Mouse (Mus musculus): ENCODE measurements around the gene Manba. TPM values are rescaled to one million over a fixed set of nuclear protein-coding genes. Genes with fewer than 3 reads are reported as not detected.
A peak's percentile ranks its signal among the peaks of the same experiment; 100 is the strongest.

The Manba gene
- polyA plus RNA-seq, 1 experiment from 2014 or later = 20.1 TPM

GRCm38 (mm10) chr3:135607660-135608473, 122.5 kb downstream of the Manba start:
- 79% methylated on average over 24 of the region's 24 CpGs for WGBS
- no peak overlapping the region for H3K4me2 ChIP-seq (ENCODE audit: low read depth, low read length)
- H3K4me3 ChIP-seq (ENCODE audit: low read length) = no peak overlapping the region
- peak overlapping the region; percentile 17; the same call in 1 of the 2 replicates for H3K27ac ChIP-seq (ENCODE audit: low read length)
- H3K4me1 ChIP-seq (ENCODE audit: control insufficient read depth, insufficient read depth, low read length) = peaks cover 5% of the 10 kb centered on the region; the same call in 1 of the 2 replicates
- H3K9me3 ChIP-seq (ENCODE audit: control insufficient read depth, low read length) = no peaks in the 10 kb centered on the region
- H3K27me3 ChIP-seq (replicated peaks; ENCODE audit: control insufficient read depth, insufficient read depth, low read length) = no peaks in the 10 kb centered on the region
- peaks cover 6% of the 10 kb centered on the region for H3K36me3 ChIP-seq (ENCODE audit: control insufficient read depth, insufficient read depth, low read length)
- no peak for ATAC-seq
- H3K9ac ChIP-seq (ENCODE audit: low read depth, low read length) = no peak overlapping the region

GRCm38 (mm10) chr3:135610221-135610620, 124.8 kb downstream of the Manba start:
- no peaks in the 10 kb centered on the region for H3K9me3 ChIP-seq (ENCODE audit: control insufficient read depth, low read length)
- H3K4me1 ChIP-seq (ENCODE audit: control insufficient read depth, insufficient read depth, low read length) = no peaks in the 10 kb centered on the region
- 67% methylated on average over 3 of the region's 3 CpGs for WGBS
- no peak overlapping the region for H3K9ac ChIP-seq (ENCODE audit: low read depth, low read length)
- no peak for ATAC-seq
- no peak overlapping the region for H3K27ac ChIP-seq (ENCODE audit: low read length)
- H3K27me3 ChIP-seq (replicated peaks; ENCODE audit: control insufficient read depth, insufficient read depth, low read length) = no peaks in the 10 kb centered on the region
- no peak overlapping the region for H3K4me2 ChIP-seq (ENCODE audit: low read depth, low read length)
- H3K4me3 ChIP-seq (ENCODE audit: low read length) = no peak overlapping the region
- peaks cover 6% of the 10 kb centered on the region for H3K36me3 ChIP-seq (ENCODE audit: control insufficient read depth, insufficient read depth, low read length)

- Histone ChIP-seq H3K9ac (ENCODE audit: low read depth, low read length) (no peak overlapping the region), H3K4me1 (ENCODE audit: control insufficient read depth, insufficient read depth, low read length) (no peaks in the 10 kb centered on the region), H3K4me2 (ENCODE audit: low read depth, low read length) (no peak overlapping the region), H3K27ac (ENCODE audit: low read length) (no peak overlapping the region), H3K9me3 (ENCODE audit: control insufficient read depth, low read length) (no peaks in the 10 kb centered on the region), H3K36me3 (ENCODE audit: control insufficient read depth, insufficient read depth, low read length) (peaks cover 6% of the 10 kb centered on the region), H3K27me3 (replicated peaks; ENCODE audit: control insufficient read depth, insufficient read depth, low read length) (no peaks in the 10 kb centered on the region), H3K4me3 (ENCODE audit: low read length) (no peak overlapping the region)
- no peak for ATAC-seq
- WGBS = 74% methylated on average over 3 of the region's 3 CpGs
Measured at GRCm38 (mm10) chr3:135614376-135614775, 129.0 kb downstream of the Manba start.

GRCm38 (mm10) chr3:135616730-135617129, 131.3 kb downstream of the Manba start:
- 94% methylated on average over 7 of the region's 7 CpGs for WGBS
- no peak for ATAC-seq
- Histone ChIP-seq H3K4me1 (ENCODE audit: control insufficient read depth, insufficient read depth, low read length) (no peaks in the 10 kb centered on the region), H3K27me3 (replicated peaks; ENCODE audit: control insufficient read depth, insufficient read depth, low read length) (no peaks in the 10 kb centered on the region), H3K4me3 (ENCODE audit: low read length) (no peak overlapping the region), H3K9ac (ENCODE audit: low read depth, low read length) (no peak overlapping the region), H3K27ac (ENCODE audit: low read length) (no peak overlapping the region), H3K9me3 (ENCODE audit: control insufficient read depth, low read length) (no peaks in the 10 kb centered on the region), H3K4me2 (ENCODE audit: low read depth, low read length) (no peak overlapping the region), H3K36me3 (ENCODE audit: control insufficient read depth, insufficient read depth, low read length) (peaks cover 3% of the 10 kb centered on the region)

Other genes starting within 250 kb of the Manba start
- gene Bdh2, start 204.4 kb upstream of the Manba start, polyA plus RNA-seq (2015; fragmentation: Nextera tagmentation; extraction: Ambion mirVana) = 8.8 and 9.1 TPM in 2 replicates
- 1.2 and 1.7 TPM in 2 replicates for gene Slc9b2, start 177.9 kb upstream of the Manba start, polyA plus RNA-seq (2015; fragmentation: Nextera tagmentation; extraction: Ambion mirVana)
- gene Slc9b1, start 137.6 kb upstream of the Manba start, polyA plus RNA-seq (2015; fragmentation: Nextera tagmentation; extraction: Ambion mirVana) = 0.17 and 0.27 TPM in 2 replicates
- 61.2 and 61.9 TPM in 2 replicates for gene Cisd2, start 61.7 kb upstream of the Manba start, polyA plus RNA-seq (2015; fragmentation: Nextera tagmentation; extraction: Ambion mirVana)
- gene Ube2d3, start 47.5 kb upstream of the Manba start, polyA plus RNA-seq (2015; fragmentation: Nextera tagmentation; extraction: Ambion mirVana) = 497 and 511 TPM in 2 replicates
- gene Nfkb1, start 205.9 kb downstream of the Manba start, polyA plus RNA-seq (2015; fragmentation: Nextera tagmentation; extraction: Ambion mirVana) = 13.7 and 14.3 TPM in 2 replicates

All from intestine, embryonic 16.5 days (tissue).